Mouse (Mus musculus): ENCODE measurements around the gene Ecm1. TPM values are rescaled to one million over a fixed set of nuclear protein-coding genes. Genes with fewer than 3 reads are reported as not detected.
A peak's percentile ranks its signal among the peaks of the same experiment; 100 is the strongest.

The Ecm1 gene
- total RNA-seq, 2 experiments from 2014 or later, result 428 to 676 TPM

DNA sequence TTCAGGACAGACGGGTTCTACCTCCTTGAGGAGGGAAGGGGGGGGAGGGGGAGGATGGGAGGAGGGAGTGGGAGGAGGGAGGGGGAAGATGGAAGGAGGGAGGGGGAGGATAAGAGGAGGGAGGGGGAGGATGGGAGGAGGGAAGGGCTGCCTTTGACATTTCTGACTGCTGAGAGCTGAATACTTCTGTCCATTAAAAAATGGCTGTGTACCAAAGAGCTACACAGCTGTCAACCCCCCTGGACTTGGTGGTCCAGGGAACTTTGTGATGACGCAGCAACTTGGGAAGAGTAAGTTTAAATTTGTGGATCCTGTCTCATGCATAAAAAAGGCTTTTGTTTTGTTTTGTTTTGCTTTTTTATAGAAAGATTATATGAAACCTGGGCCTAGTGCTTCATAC lies 49.4 kb downstream of the Ecm1 start:
- DNase-seq, result no peak

- DNase-seq, result no peak
Measured at GRCm38 (mm10) chr3:95689171-95689915, 50.0 kb downstream of the Ecm1 start.

- DNase-seq, result peak; percentile 86 to 92
Measured at GRCm38 (mm10) chr3:95687524-95688421, 51.6 kb downstream of the Ecm1 start, which contains the start of gene Adamtsl4. Adamtsl4 (minus strand) TSS chr3:95687917.

- no peak for DNase-seq
Measured at GRCm38 (mm10) chr3:95687168-95687523, 52.2 kb downstream of the Ecm1 start.

- DNase-seq, result no peak
Measured at GRCm38 (mm10) chr3:95686492-95687167, 52.7 kb downstream of the Ecm1 start.

- no peak for DNase-seq
Measured at GRCm38 (mm10) chr3:95685701-95686100, 53.7 kb downstream of the Ecm1 start.

GRCm38 (mm10) chr3:95685301-95685700 lies 54.1 kb downstream of the Ecm1 start:
- DNase-seq, result no peak

DNA sequence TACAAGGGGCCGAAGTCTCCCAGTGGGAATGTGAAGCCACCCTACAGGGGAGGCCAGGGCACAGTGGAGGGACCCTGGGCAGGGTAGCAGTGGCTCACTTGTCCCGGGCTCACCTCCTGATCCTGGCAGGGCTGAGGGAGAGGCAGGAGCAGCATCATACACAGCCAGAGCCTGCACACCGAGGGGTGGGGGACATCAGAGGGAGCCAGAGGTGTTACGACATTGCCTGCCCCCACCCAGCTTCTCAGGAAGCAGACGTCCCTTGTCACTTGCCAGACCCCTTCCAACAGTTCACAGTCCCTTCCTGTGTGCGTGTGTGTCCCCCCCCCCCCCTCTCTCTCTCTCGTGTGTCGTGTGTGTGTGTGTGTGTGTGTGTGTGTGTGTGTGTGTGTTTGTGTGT lies 54.5 kb downstream of the Ecm1 start:
- no peak for DNase-seq

Small RNAs within 50 kb of the gene (microRNA-seq; reads per million reads assigned to microRNA genes)
- not detected for gene Mir7014

Other genes with a start within 250 kb of the Ecm1 start
- gene Ctsk, start 240.3 kb downstream of the Ecm1 start, total RNA-seq (2021), result 1 to 10 TPM; 7.2 to 9.0 TPM
- gene Ctss, start 212.8 kb downstream of the Ecm1 start, total RNA-seq (2021), result 10 to 100 TPM; 35.2 to 65.5 TPM
- not detected for gene Hormad1, start 179.9 kb downstream of the Ecm1 start, total RNA-seq (2021)
- 10 to 100 TPM; 40.6 to 53.7 TPM for gene Golph3l, start 150.6 kb downstream of the Ecm1 start, total RNA-seq (2021)
- 100 to 1,000 TPM in 1 of 2 experiments, 10 to 100 TPM in 1; 83.6 to 107 TPM for gene Ensa, start 114.6 kb downstream of the Ecm1 start, total RNA-seq (2021)
- 100 to 1,000 TPM; 199 to 227 TPM for gene Mcl1, start 80.8 kb downstream of the Ecm1 start, total RNA-seq (2021)
- 10 to 100 TPM in 1 of 2 experiments, 1 to 10 TPM in 1; 6.5 to 11.1 TPM for gene Adamtsl4, start 51.7 kb downstream of the Ecm1 start, total RNA-seq (2021)
- 10 to 100 TPM; 49.3 to 54.1 TPM for gene Tars2, start 20.6 kb upstream of the Ecm1 start, total RNA-seq (2021)
- 10 to 100 TPM; 50.9 to 56.0 TPM for gene Rprd2, start 79.3 kb upstream of the Ecm1 start, total RNA-seq (2021)
- 10 to 100 TPM; 27.4 to 39.2 TPM for gene Prpf3, start 116.3 kb upstream of the Ecm1 start, total RNA-seq (2021)
- 100 to 1,000 TPM; 272 to 276 TPM for gene Mrps21, start 131.9 kb upstream of the Ecm1 start, total RNA-seq (2021)
- gene Ciart, start 142.7 kb upstream of the Ecm1 start, total RNA-seq (2021), result 1 to 10 TPM; 2.2 to 3.2 TPM
- 10 to 100 TPM in 1 of 2 experiments, 1 to 10 TPM in 1; 8.4 to 11.3 TPM for gene BC028528, start 152.4 kb upstream of the Ecm1 start, total RNA-seq (2021)
- 100 to 1,000 TPM; 108 to 138 TPM for gene Aph1a, start 154.4 kb upstream of the Ecm1 start, total RNA-seq (2021)
- gene Car14, start 165.1 kb upstream of the Ecm1 start, total RNA-seq (2021), result 1 to 10 TPM; 1.3 to 1.6 TPM
- 10 to 100 TPM; 91.6 to 99.3 TPM for gene Anp32e, start 189.7 kb upstream of the Ecm1 start, total RNA-seq (2021)

Measured in adrenal gland, postnatal 36 days (tissue).